Mouse (Mus musculus) G1E (cell line): ENCODE data around the gene Kdelc1. TPM values are rescaled to one million over a fixed set of nuclear protein-coding genes. Genes with fewer than 3 reads are reported as not detected.

Experiments
- ATAC-seq: 2 replicates; pipeline ENCODE4 v1.8.0; 2016; ENCODE audit warnings: mild to moderate bottlenecking; ENCODE audit not compliant: insufficient number of reproducible peaks, poor library complexity, low FRiP score, severe bottlenecking; ENCODE audit errors: extremely low read depth
- DNase-seq: peaks from one replicate; pipeline ENCODE4 v3.0.0; 2012; ENCODE audit warnings: low spot score
- H3K27me3 ChIP-seq: 2 replicates; pipeline ENCODE4 v1.6.1; 2012; ENCODE audit warnings: mild to moderate bottlenecking, low read length, inconsistent platforms; ENCODE audit not compliant: insufficient read depth
- H3K36me3 ChIP-seq: replicated peaks from 2 replicates; pipeline ENCODE3; 2012; ENCODE audit warnings: mild to moderate bottlenecking, inconsistent platforms
- H3K4me1 ChIP-seq: 2 replicates; pipeline ENCODE4 v1.6.1; 2012; ENCODE audit warnings: low read depth, low read length, inconsistent platforms, mixed read lengths; ENCODE audit not compliant: insufficient read depth
- H3K4me3 ChIP-seq: 2 replicates; pipeline ENCODE4 v1.5.1; 2012; ENCODE audit warnings: low read depth, mild to moderate bottlenecking, inconsistent platforms, low read length, moderate library complexity, mixed read lengths
- H3K9me3 ChIP-seq: replicated peaks from 2 replicates; pipeline ENCODE4 v1.6.1; 2012; ENCODE audit warnings: inconsistent platforms
- CTCF ChIP-seq: IDR thresholded peaks from 2 replicates; pipeline ENCODE4 v1.5.1; 2012; ENCODE audit warnings: low read depth, low read length, inconsistent platforms, mixed read lengths
- GATA1 ChIP-seq: IDR thresholded peaks from 2 replicates; pipeline ENCODE4 v1.6.1; 2012; ENCODE audit warnings: borderline replicate concordance, low read length, inconsistent platforms, mixed read lengths
- GATA2 ChIP-seq: IDR thresholded peaks from 2 replicates; pipeline ENCODE4 v1.6.1; 2012; ENCODE audit warnings: low read depth, low read length, inconsistent platforms, borderline replicate concordance
- POLR2AphosphoS5 ChIP-seq: IDR thresholded peaks from 2 replicates; pipeline ENCODE4 v1.6.1; 2012; ENCODE audit warnings: low read depth, low read length, inconsistent platforms; ENCODE audit not compliant: insufficient replicate concordance
- TAL1 ChIP-seq: conservative IDR thresholded peaks from 2 replicates; pipeline ENCODE4 v1.6.1; 2012; ENCODE audit warnings: low read depth, low read length, inconsistent platforms, mixed read lengths
- polyA plus RNA-seq: library from polyadenylated mRNA; stranded (reverse); fragments of >175 nt; gene quantifications from 2 replicates; pipeline ENCODE4 v1.2.3, GENCODE M21; 2012
- total RNA-seq, 2 experiments: library from RNA; stranded (forward) in 1 of 2; stranded (reverse) in 1 of 2; fragments of 200-1000 nt in 1 of 2; fragments of >200 nt in 1 of 2; fragmentation: Nextera tagmentation in 1 of 2; gene quantifications; 2 replicates each; pipeline ENCODE4 v1.2.3; 2014 to 2017

Kdelc1 gene
- total and polyA plus RNA-seq, 3 experiments, result 7.0 to 67.5 (median 26.2) TPM

GRCm38 (mm10) chr1:44122256-44122655 lies 3.6 kb upstream of the Kdelc1 start:
- Histone ChIP-seq H3K9me3 (no peaks in the 10 kb centered on the region), H3K27me3 (no peaks in the 10 kb centered on the region), H3K4me1 (peaks cover 28% of the 10 kb centered on the region), H3K36me3 (peaks cover 33% of the 10 kb centered on the region), H3K4me3 (no peak overlapping the region)
- DNase-seq, result no peak
- no peak for ATAC-seq
- no peak for TF ChIP-seq CTCF

DNA sequence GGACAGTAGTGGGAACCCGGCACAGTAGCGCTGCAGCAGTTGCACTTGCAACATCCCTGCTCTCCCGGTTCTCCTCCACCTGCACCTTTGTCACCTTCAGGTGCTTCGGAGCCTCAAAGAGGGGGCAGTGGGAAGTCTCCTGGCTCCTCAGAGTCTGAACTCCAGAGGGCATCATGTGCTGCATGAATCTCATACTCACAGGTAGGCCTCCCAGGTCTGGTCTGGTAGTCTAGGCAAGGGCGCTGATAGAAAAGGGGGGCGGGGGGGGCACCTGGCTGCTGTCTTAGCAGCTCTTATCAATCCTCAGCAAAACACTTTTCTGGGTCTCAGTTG lies 1.4 kb upstream of the Kdelc1 start:
- no peak for TF ChIP-seq CTCF
- TF ChIP-seq GATA2, result no peak
- TF ChIP-seq POLR2AphosphoS5, result no peak
- no peak for TF ChIP-seq TAL1
- TF ChIP-seq GATA1, result no peak
- Histone ChIP-seq H3K4me1 (peaks cover 31% of the 10 kb centered on the region), H3K36me3 (peaks cover 38% of the 10 kb centered on the region), H3K9me3 (no peaks in the 10 kb centered on the region), H3K27me3 (no peaks in the 10 kb centered on the region), H3K4me3 (peak overlapping the region; percentile 78)
- DNase-seq, result no peak
- ATAC-seq, result no peak

DNA sequence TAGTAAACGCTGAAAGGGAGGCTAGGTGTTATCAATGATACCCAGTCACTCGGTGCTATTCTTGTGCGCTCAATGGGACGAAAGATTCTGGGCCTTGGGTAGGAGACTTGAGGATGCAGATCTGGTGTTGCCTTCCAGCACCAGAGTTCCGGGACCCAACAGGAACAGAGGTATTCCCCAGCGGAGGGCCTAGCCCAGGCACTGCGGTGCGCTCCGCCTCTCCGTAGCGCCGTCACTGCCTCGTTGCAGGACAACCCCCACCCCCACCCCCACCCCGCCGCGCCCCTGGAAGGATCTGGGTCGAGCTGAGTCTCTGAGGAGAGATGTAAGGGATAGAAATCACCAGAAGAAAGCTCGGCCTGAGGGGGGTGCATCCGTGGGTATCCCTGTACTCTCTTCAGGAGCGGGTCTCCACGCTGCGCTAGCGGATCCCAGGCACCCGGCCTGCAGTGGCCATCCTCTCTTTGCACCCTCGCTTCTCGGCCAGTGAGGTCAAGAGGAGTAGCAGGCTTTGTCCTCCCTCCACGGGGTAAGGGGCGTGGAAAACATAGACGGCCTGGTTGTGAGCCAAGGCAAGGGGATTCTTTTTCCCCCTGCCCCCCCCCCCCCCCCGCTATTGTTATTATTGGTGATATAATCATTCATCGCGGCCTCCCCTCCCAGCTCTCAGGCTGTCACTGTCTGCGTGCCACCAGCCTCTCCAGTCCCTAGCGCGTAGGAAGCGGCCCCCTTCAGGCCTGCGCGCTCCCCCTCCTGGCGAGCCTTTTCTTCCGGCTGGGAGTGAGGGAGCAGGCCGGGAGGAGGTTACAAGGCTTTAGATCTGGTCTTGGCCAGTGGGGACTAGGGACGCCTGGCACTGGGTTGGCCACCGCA lies 829 bp upstream of the Kdelc1 start:
- ATAC-seq, result peak; percentile 72
- Histone ChIP-seq H3K36me3 (peaks cover 38% of the 10 kb centered on the region), H3K9me3 (no peaks in the 10 kb centered on the region), H3K27me3 (no peaks in the 10 kb centered on the region), H3K4me3 (peak overlapping the region; percentile 78), H3K4me1 (peaks cover 31% of the 10 kb centered on the region)
- TF ChIP-seq CTCF (peak; percentile 1; the same call in 1 of the 2 replicates), GATA2 (no peak), TAL1 (no peak), POLR2AphosphoS5 (no peak)
- DNase-seq, result peak; percentile 81

DNA sequence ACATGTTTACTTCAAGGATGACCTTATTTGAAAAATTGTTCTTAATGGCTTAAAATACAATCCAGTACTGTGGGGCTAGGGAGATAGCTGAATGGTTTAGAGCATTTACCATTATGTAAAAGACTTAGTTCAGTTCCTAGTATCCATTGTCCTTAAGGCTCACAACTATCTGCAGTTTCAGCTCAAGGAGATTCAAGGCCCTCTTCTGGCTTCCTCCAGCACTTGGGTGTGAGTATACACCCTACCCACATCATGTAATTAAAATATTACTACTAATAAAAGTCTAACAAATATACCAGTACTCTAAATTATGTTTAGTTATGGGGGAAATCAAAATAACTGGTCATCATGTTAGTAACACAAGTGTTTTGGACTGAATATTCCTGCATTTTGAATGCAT lies 1.0 kb downstream of the Kdelc1 start:
- no peak for ATAC-seq
- no peaks in the 10 kb centered on the region for H3K27me3 ChIP-seq
- peaks cover 42% of the 10 kb centered on the region for H3K36me3 ChIP-seq
- H3K4me3 ChIP-seq, result peak overlapping the region; percentile 78
- no peak for DNase-seq
- no peaks in the 10 kb centered on the region for H3K9me3 ChIP-seq
- H3K4me1 ChIP-seq, result peaks cover 31% of the 10 kb centered on the region
- TF ChIP-seq GATA1 (no peak), GATA2 (no peak), CTCF (no peak), TAL1 (no peak), POLR2AphosphoS5 (no peak; the same call in 1 of the 2 replicates)

DNA sequence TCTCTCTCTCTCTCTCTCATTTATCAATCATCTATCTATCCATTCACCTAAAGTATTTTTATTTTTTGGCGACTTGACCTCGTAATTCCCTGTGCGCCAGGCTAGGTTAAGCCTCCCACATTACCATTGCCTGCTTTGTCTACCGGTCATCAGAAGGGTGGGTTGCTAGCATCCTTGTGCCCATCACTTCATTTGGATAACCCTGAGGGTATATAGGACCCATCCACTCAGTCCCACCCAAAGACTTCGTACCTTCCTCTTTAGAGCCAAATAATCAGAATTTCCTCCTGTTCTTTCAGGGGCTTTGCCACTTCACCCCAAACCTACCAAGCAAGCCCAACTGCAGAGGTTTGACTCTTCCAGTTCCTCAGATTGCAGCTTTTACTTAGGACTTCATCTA lies 15.7 kb downstream of the Kdelc1 start:
- peaks cover 47% of the 10 kb centered on the region for H3K36me3 ChIP-seq
- DNase-seq, result peak; percentile 20

GRCm38 (mm10) chr1:44102259-44102717 lies 16.3 kb downstream of the Kdelc1 start, which contains the start of gene Tex30:
Tex30 (minus strand) TSS chr1:44102441.
- TF ChIP-seq GATA1 (no peak), CTCF (no peak), GATA2 (no peak), POLR2AphosphoS5 (no peak)
- ATAC-seq (peak; percentile 86), DNase-seq (peak; percentile 93)
- Histone ChIP-seq H3K4me3 (peak within 1 kb of the TSS; percentile 96), H3K27me3 (no peaks in the 10 kb centered on the region), H3K4me1 (peaks cover 22% of the 10 kb centered on the region), H3K36me3 (peaks cover 47% of the 10 kb centered on the region), H3K9me3 (no peaks in the 10 kb centered on the region)

More for the DNA sequence above, 15.7 kb downstream of the Kdelc1 start:
- no peak for TF ChIP-seq CTCF
- no peak for TF ChIP-seq GATA2
- TF ChIP-seq POLR2AphosphoS5, result no peak
- no peak for TF ChIP-seq TAL1
- no peak for TF ChIP-seq GATA1
- peak overlapping the region; percentile 96 for H3K4me3 ChIP-seq
- H3K4me1 ChIP-seq, result peaks cover 22% of the 10 kb centered on the region
- ATAC-seq, result no peak
- no peaks in the 10 kb centered on the region for H3K9me3 ChIP-seq
- no peaks in the 10 kb centered on the region for H3K27me3 ChIP-seq
